Mouse (Mus musculus): ENCODE measurements around the gene Cacna2d3. TPM values are rescaled to one million over a fixed set of nuclear protein-coding genes. Genes with fewer than 3 reads are reported as not detected.

Cacna2d3 gene
- polyA plus RNA-seq, 1 experiment from 2014 or later, result 0.45 TPM

DNA sequence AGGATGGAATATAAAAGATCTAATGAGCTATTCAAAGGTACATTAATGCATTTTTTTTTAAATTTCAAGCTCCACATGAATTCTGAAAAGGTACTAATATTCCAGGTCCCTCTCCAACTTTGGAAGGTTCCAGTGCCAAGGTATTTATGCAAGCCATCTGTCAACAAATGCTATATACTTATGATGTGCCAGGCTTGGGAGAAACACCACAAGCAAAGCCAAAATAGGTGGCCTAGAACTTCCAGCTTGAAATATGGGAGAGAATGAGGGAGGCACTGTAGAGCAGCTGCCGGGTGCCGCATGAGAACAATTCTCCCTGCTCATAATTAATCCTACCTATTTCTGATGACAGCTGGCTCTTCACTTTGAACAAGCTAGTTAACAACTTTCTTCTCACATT is 860.5 kb downstream of the Cacna2d3 start:
- no peak for ATAC-seq (ENCODE audit: insufficient read depth)
- no peaks in the 10 kb centered on the region for H3K27me3 ChIP-seq (ENCODE audit: insufficient read depth, low read length)
- no peak overlapping the region for H3K4me2 ChIP-seq
- no peak for DNase-seq
- no peak for TF ChIP-seq CTCF (IDR thresholded peaks at IDR 0.05; ENCODE audit: low read depth)
- H3K9me3 ChIP-seq (ENCODE audit: low read depth, low read length), result no peaks in the 10 kb centered on the region
- H3K4me1 ChIP-seq (ENCODE audit: insufficient read depth), result no peaks in the 10 kb centered on the region
- no peak overlapping the region for H3K9ac ChIP-seq
- no peaks in the 10 kb centered on the region for H3K36me3 ChIP-seq (ENCODE audit: insufficient read depth)
- WGBS, result 80% methylated on average over 2 of the region's 2 CpGs
- H3K4me3 ChIP-seq (ENCODE audit: low read depth, low read length), result no peak overlapping the region
- no peak overlapping the region for H3K27ac ChIP-seq (ENCODE audit: low read depth)

Other genes starting within 250 kb of the Cacna2d3 start
- gene Selenok, start 246.4 kb upstream of the Cacna2d3 start, polyA plus RNA-seq (2014; fragmentation: Nextera tagmentation; extraction: Ambion mirVana), result 189 and 209 TPM in 2 replicates